ENCODE assay signal across 32 mouse cellular contexts in the genomic region with DNA sequence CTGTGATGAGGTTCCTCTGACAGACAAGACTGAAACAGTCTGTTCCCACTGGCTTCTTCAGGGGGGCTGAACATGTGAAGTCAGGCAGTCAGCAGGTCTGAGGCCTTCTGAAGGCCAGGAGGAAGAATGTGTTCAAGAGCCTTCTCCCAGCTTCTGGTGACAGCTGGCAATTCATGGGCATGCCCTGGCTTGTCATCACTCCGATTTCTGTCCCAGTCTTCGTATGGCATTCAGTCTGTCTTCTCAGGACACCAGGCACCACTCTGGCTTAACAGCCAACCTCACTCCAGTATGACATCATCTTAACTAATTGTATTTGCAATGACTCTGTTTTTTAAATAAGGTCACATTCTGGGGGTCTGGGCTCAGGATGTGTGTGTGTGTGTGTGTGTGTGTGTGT. TPM values are rescaled to one million over a fixed set of nuclear protein-coding genes. Genes with fewer than 3 reads are reported as not detected.
DNase-seq lines count a peak whose midpoint lies in the region; ATAC-seq and TF ChIP-seq lines count a peak whose summit lies in the region.
"Had no signal": no experiment of that assay in that cellular context is flagged by ENCODE, and none has a peak within 500 bp of the region (broad histone marks: within the 10 kb centered on the region; RNA-seq: fewer than 3 reads in every experiment).

No protein-coding gene starts in this region.

- H3K4me2 ChIP-seq in heart, embryonic 13.5 days, result no peak overlapping the region
- H3K4me2 ChIP-seq: embryonic facial prominence, embryonic 12.5 days; hindbrain, embryonic 15.5 days; kidney, embryonic 15.5 days; limb, embryonic 13.5 days; liver, embryonic 11.5 days; midbrain, embryonic 11.5 days; neural tube, embryonic 12.5 days had no signal

- no peaks in the 10 kb centered on the region for H3K27me3 ChIP-seq in heart, embryonic 13.5 days (replicated peaks)
- no peaks in the 10 kb centered on the region for H3K27me3 ChIP-seq in heart, embryonic 10.5 days (ENCODE audit: insufficient read depth, poor library complexity, severe bottlenecking)
- H3K27me3 ChIP-seq in thymus, adult 2 months (ENCODE audit: control insufficient read depth, insufficient read depth, low read length), result no peaks in the 10 kb centered on the region
- H3K27me3 ChIP-seq: embryonic facial prominence, embryonic 12.5 days; hindbrain, embryonic 15.5 days; kidney, embryonic 15.5 days; limb, embryonic 13.5 days; neural tube, embryonic 12.5 days had no signal

- ATAC-seq in heart, embryonic 13.5 days (ENCODE audit: extremely low read depth, insufficient number of reproducible peaks, low FRiP score, low TSS enrichment), result no peak
- ATAC-seq: activated CD4-positive, CD25-positive, alpha-beta regulatory T cell, adult 4 months; forebrain, embryonic 14.5 days; inflammation-experienced regulatory T-cells, adult 6 months; liver, postnatal 0 days; midbrain, embryonic 16.5 days had no signal

- intact Hi-C loops in gastrocnemius, adult 2 months (cut with DNase I), result no loop called here

- H3K36me3 ChIP-seq in heart, embryonic 13.5 days, result no peaks in the 10 kb centered on the region
- no peaks in the 10 kb centered on the region for H3K36me3 ChIP-seq in heart, embryonic 10.5 days
- no peaks in the 10 kb centered on the region for H3K36me3 ChIP-seq in thymus, adult 2 months (ENCODE audit: control insufficient read depth, insufficient read depth, low read length)
- H3K36me3 ChIP-seq: embryonic facial prominence, embryonic 12.5 days; hindbrain, embryonic 10.5 days; hindbrain, embryonic 15.5 days; kidney, embryonic 15.5 days; limb, embryonic 13.5 days; neural tube, embryonic 12.5 days had no signal

- no peak overlapping the region for H3K4me3 ChIP-seq in gastrocnemius, adult 2 months
- no peak overlapping the region for H3K4me3 ChIP-seq in heart, embryonic 13.5 days
- H3K4me3 ChIP-seq in heart, embryonic 10.5 days, result no peak overlapping the region
- H3K4me3 ChIP-seq in thymus, adult 2 months (ENCODE audit: control insufficient read depth, insufficient read depth, low read length), result no peak overlapping the region
- H3K4me3 ChIP-seq: embryonic facial prominence, embryonic 12.5 days; heart, adult 2 months; hindbrain, embryonic 10.5 days; hindbrain, embryonic 15.5 days; kidney, embryonic 15.5 days; limb, embryonic 13.5 days; neural tube, embryonic 12.5 days had no signal

- no peak for TF ChIP-seq CTCF in gastrocnemius, adult 2 months (IDR thresholded peaks at IDR 0.05)
- no peak for TF ChIP-seq CTCF in thymus, adult 2 months (IDR thresholded peaks at IDR 0.05; ENCODE audit: borderline replicate concordance, control insufficient read depth, extremely low read depth, insufficient read depth, low read length, poor library complexity)

- TF ChIP-seq POLR2A in thymus, adult 2 months (IDR thresholded peaks at IDR 0.05; ENCODE audit: control insufficient read depth, extremely low read depth, insufficient read depth, low read length, poor library complexity), result no peak

- no peaks in the 10 kb centered on the region for H3K9me3 ChIP-seq in heart, embryonic 13.5 days
- H3K9me3 ChIP-seq in heart, embryonic 10.5 days, result no peaks in the 10 kb centered on the region
- H3K9me3 ChIP-seq: embryonic facial prominence, embryonic 12.5 days; hindbrain, embryonic 10.5 days; hindbrain, embryonic 15.5 days; kidney, embryonic 15.5 days; limb, embryonic 13.5 days; neural tube, embryonic 12.5 days had no signal

- peaks cover 24% of the 10 kb centered on the region for H3K4me1 ChIP-seq in heart, embryonic 13.5 days
- peaks cover 7% of the 10 kb centered on the region; the same call in 1 of the 2 replicates for H3K4me1 ChIP-seq in heart, embryonic 10.5 days
- peaks cover 34% of the 10 kb centered on the region for H3K4me1 ChIP-seq in thymus, adult 2 months (replicated peaks; ENCODE audit: control insufficient read depth, insufficient read depth, low read length)
- H3K4me1 ChIP-seq: embryonic facial prominence, embryonic 12.5 days; hindbrain, embryonic 15.5 days; limb, embryonic 13.5 days; neural tube, embryonic 12.5 days had no signal

- peak; percentile 40 for DNase-seq in gastrocnemius, adult 2 months
- no peak for DNase-seq in gastrocnemius, adult 8-10 months (ENCODE audit: low spot score in 2 of 2)
- no peak for DNase-seq in heart, embryonic 10.5 days (ENCODE audit: low spot score)
- DNase-seq in thymus, adult 2 months, result no peak
- DNase-seq in thymus, postnatal 36 days, result no peak
- DNase-seq in kidney, adult 8-10 months, result no peak
- no peak for DNase-seq in adrenal gland, postnatal 14 days
- DNase-seq: adrenal gland, adult 2 months; cerebellum, adult 11 months; cerebellum, adult 9-11 months; embryo, embryonic 11 days; gastrocnemius, postnatal 10 days; heart, adult 2 months; kidney, adult 11 months; kidney, postnatal 25 days; liver, postnatal 0 days; lung, postnatal 36 days; right cerebral cortex, adult 18-20 months; right cerebral cortex, postnatal 4 days had no signal

- no peak overlapping the region for H3K9ac ChIP-seq in heart, embryonic 13.5 days
- H3K9ac ChIP-seq: embryonic facial prominence, embryonic 12.5 days; hindbrain, embryonic 15.5 days; kidney, embryonic 15.5 days; limb, embryonic 13.5 days; liver, postnatal 0 days; neural tube, embryonic 12.5 days had no signal

- H3K27ac ChIP-seq in gastrocnemius, adult 2 months, result peak overlapping the region; percentile 71
- H3K27ac ChIP-seq in heart, embryonic 13.5 days (replicated peaks), result peak overlapping the region; percentile 20; the same call in 1 of the 2 replicates
- H3K27ac ChIP-seq in heart, embryonic 10.5 days, result no peak overlapping the region
- H3K27ac ChIP-seq in thymus, adult 2 months (ENCODE audit: control insufficient read depth, insufficient read depth, low read length), result peak overlapping the region; percentile 22; the same call in 1 of the 2 replicates
- H3K27ac ChIP-seq: embryonic facial prominence, embryonic 12.5 days; heart, adult 2 months; hindbrain, embryonic 10.5 days; hindbrain, embryonic 15.5 days; kidney, embryonic 15.5 days; limb, embryonic 13.5 days; neural tube, embryonic 12.5 days had no signal

- 33% methylated on average over 2 of the region's 2 CpGs for WGBS in heart, embryonic 13.5 days
- WGBS in heart, embryonic 10.5 days, result 46% methylated on average over 2 of the region's 2 CpGs
- WGBS in thymus, adult 2 months, result 94% methylated on average over 2 of the region's 2 CpGs

RNA-seq across cellular contexts. Expression of a gene that starts 25.0 kb away (rescaled TPM):
- 10 to 100 TPM; 40.5 to 42.0 TPM for total RNA-seq in gastrocnemius, adult 2 months (2021)
- 10 to 100 TPM; 41.4 to 60.4 (median 54.1) TPM for total RNA-seq in gastrocnemius, adult 8-10 months (2022)
- 3.8 and 4.2 TPM in 2 replicates for polyA plus RNA-seq in heart, embryonic 13.5 days (2015; fragmentation: Nextera tagmentation; extraction: Ambion mirVana)
- polyA plus RNA-seq in heart, embryonic 10.5 days (2016; fragmentation: Nextera tagmentation; extraction: Ambion mirVana), result 3.4 and 4.1 TPM in 2 replicates
- 26.4 and 32.0 TPM in 2 replicates for polyA plus RNA-seq in thymus, adult 2 months (2012; rRNA removed)
- total RNA-seq in adrenal gland, postnatal 14 days (2021), result 27.2 and 31.2 TPM in 2 replicates
